Mouse (Mus musculus) heart, adult 2 months (tissue): ENCODE measurements around the gene Gphn.

ENCODE experiments used
- CTCF ChIP-seq: fragments of 200-600 bp; IDR thresholded peaks from 2 replicates; pipeline ENCODE4 v1.8.1; 2022; ENCODE audit warnings: antibody characterized with exemption, mild to moderate bottlenecking, moderate library complexity
- POLR2A ChIP-seq: fragments of 200-500 bp; IDR thresholded peaks from 2 replicates; pipeline ENCODE4 v1.6.1; 2011; ENCODE audit warnings: mild to moderate bottlenecking, low read depth, low read length, control low read depth; ENCODE audit not compliant: insufficient read depth

- TF ChIP-seq POLR2A = no peak
- TF ChIP-seq CTCF = no peak
These were observed 413.9 kb downstream of the Gphn start for GRCm38 (mm10) chr12:78640086-78640485.
